Mouse (Mus musculus) cortical plate, adult 2 months (tissue): ENCODE measurements around the gene Nf2.

ENCODE experiments used
- CTCF ChIP-seq: fragments of 200-500 bp; IDR thresholded peaks from 2 replicates; pipeline ENCODE4 v1.5.1; 2011; ENCODE audit warnings: mild to moderate bottlenecking, control low read depth, low read length; ENCODE audit not compliant: insufficient read depth; ENCODE audit errors: extremely low read depth
- POLR2A ChIP-seq: fragments of 200-500 bp; IDR thresholded peaks from 2 replicates; pipeline ENCODE4 v1.6.1; 2011; ENCODE audit warnings: mild to moderate bottlenecking, low read length, control low read depth; ENCODE audit not compliant: insufficient read depth; ENCODE audit errors: extremely low read depth

- TF ChIP-seq POLR2A (no peak), CTCF (no peak)
These were observed 92.9 kb downstream of the Nf2 start for GRCm38 (mm10) chr11:4756460-4756859.
